Mouse (Mus musculus): ENCODE measurements at regions not wholly inside any gene's neighbourhood (a gene's known extent, or its start where the extent isn't known, plus 50 kb on each side); places are given as distances from the start of the nearest gene placed in this dataset.

GRCm38 (mm10) chr7:124591369-124591768 lies 608.7 kb downstream of the Hs3st4 start:
- Histone ChIP-seq H3K79me2 (ENCODE audit: control insufficient read depth, insufficient read depth) (no peaks in the 10 kb centered on the region), H3K79me3 (ENCODE audit: low read depth) (no peaks in the 10 kb centered on the region), H3K4me3 (ENCODE audit: insufficient read depth, poor library complexity, severe bottlenecking) (no peak overlapping the region), H3ac (ENCODE audit: control insufficient read depth, insufficient read length, low read depth) (no peak overlapping the region), H3K36me3 (ENCODE audit: control insufficient read depth, insufficient read depth) (no peaks in the 10 kb centered on the region), H3K27me3 (ENCODE audit: control insufficient read depth, insufficient read depth, insufficient read length) (no peaks in the 10 kb centered on the region)
- TF ChIP-seq MYOG (IDR thresholded peaks at IDR 0.05; ENCODE audit: control insufficient read depth, extremely low read depth, insufficient read length) (no peak), MYOD1 (IDR thresholded peaks at IDR 0.05; ENCODE audit: control insufficient read depth, insufficient read length, low read depth) (no peak), CEBPB (IDR thresholded peaks at IDR 0.05; ENCODE audit: low read depth) (no peak), CTCF (IDR thresholded peaks at IDR 0.05; ENCODE audit: control insufficient read depth, insufficient read depth, insufficient read length) (no peak), FOSL1 (IDR thresholded peaks at IDR 0.05; ENCODE audit: insufficient read depth, low read length, poor library complexity, severe bottlenecking) (no peak), MAX (IDR thresholded peaks at IDR 0.05) (no peak), USF1 (IDR thresholded peaks at IDR 0.05; ENCODE audit: low read depth) (no peak)

- no peaks in the 10 kb centered on the region for H3K79me3 ChIP-seq (ENCODE audit: low read depth)
- TF ChIP-seq MYOG (IDR thresholded peaks at IDR 0.05; ENCODE audit: control insufficient read depth, extremely low read depth, insufficient read length) (no peak), CEBPB (IDR thresholded peaks at IDR 0.05; ENCODE audit: low read depth) (no peak), FOSL1 (IDR thresholded peaks at IDR 0.05; ENCODE audit: insufficient read depth, low read length, poor library complexity, severe bottlenecking) (no peak), USF1 (IDR thresholded peaks at IDR 0.05; ENCODE audit: low read depth) (no peak), CTCF (IDR thresholded peaks at IDR 0.05; ENCODE audit: control insufficient read depth, insufficient read depth, insufficient read length) (no peak), MAX (IDR thresholded peaks at IDR 0.05) (no peak), MYOD1 (IDR thresholded peaks at IDR 0.05; ENCODE audit: control insufficient read depth, insufficient read length, low read depth) (no peak)
- no peaks in the 10 kb centered on the region for H3K27me3 ChIP-seq (ENCODE audit: control insufficient read depth, insufficient read depth, insufficient read length)
These were observed 610.8 kb downstream of the Hs3st4 start for GRCm38 (mm10) chr7:124593462-124593861.

GRCm38 (mm10) chr7:124600767-124601166 lies 618.1 kb downstream of the Hs3st4 start:
- H3K27me3 ChIP-seq (ENCODE audit: control insufficient read depth, insufficient read depth, insufficient read length), result no peaks in the 10 kb centered on the region
- H3K4me3 ChIP-seq (ENCODE audit: insufficient read depth, poor library complexity, severe bottlenecking), result no peak overlapping the region
- no peaks in the 10 kb centered on the region for H3K79me2 ChIP-seq (ENCODE audit: control insufficient read depth, insufficient read depth)
- H3K36me3 ChIP-seq (ENCODE audit: control insufficient read depth, insufficient read depth), result no peaks in the 10 kb centered on the region
- H3K79me3 ChIP-seq (ENCODE audit: low read depth), result no peaks in the 10 kb centered on the region
- TF ChIP-seq MAX (IDR thresholded peaks at IDR 0.05) (no peak), CEBPB (IDR thresholded peaks at IDR 0.05; ENCODE audit: low read depth) (no peak), MYOG (IDR thresholded peaks at IDR 0.05; ENCODE audit: control insufficient read depth, extremely low read depth, insufficient read length) (no peak), FOSL1 (IDR thresholded peaks at IDR 0.05; ENCODE audit: insufficient read depth, low read length, poor library complexity, severe bottlenecking) (no peak), USF1 (IDR thresholded peaks at IDR 0.05; ENCODE audit: low read depth) (no peak), MYOD1 (IDR thresholded peaks at IDR 0.05; ENCODE audit: control insufficient read depth, insufficient read length, low read depth) (no peak)
- no peak overlapping the region for H3ac ChIP-seq (ENCODE audit: control insufficient read depth, insufficient read length, low read depth)

More at GRCm38 (mm10) chr7:124593462-124593861, 610.8 kb downstream of the Hs3st4 start:
- Histone ChIP-seq H3K36me3 (ENCODE audit: control insufficient read depth, insufficient read depth) (no peaks in the 10 kb centered on the region), H3K4me3 (ENCODE audit: insufficient read depth, poor library complexity, severe bottlenecking) (no peak overlapping the region), H3K79me2 (ENCODE audit: control insufficient read depth, insufficient read depth) (no peaks in the 10 kb centered on the region), H3ac (ENCODE audit: control insufficient read depth, insufficient read length, low read depth) (no peak overlapping the region)

GRCm38 (mm10) chr7:124604581-124604980 lies 621.9 kb downstream of the Hs3st4 start:
- Histone ChIP-seq H3K4me3 (ENCODE audit: insufficient read depth, poor library complexity, severe bottlenecking) (no peak overlapping the region), H3K36me3 (ENCODE audit: control insufficient read depth, insufficient read depth) (no peaks in the 10 kb centered on the region), H3K79me3 (ENCODE audit: low read depth) (no peaks in the 10 kb centered on the region), H3K79me2 (ENCODE audit: control insufficient read depth, insufficient read depth) (no peaks in the 10 kb centered on the region), H3K27me3 (ENCODE audit: control insufficient read depth, insufficient read depth, insufficient read length) (no peaks in the 10 kb centered on the region), H3ac (ENCODE audit: control insufficient read depth, insufficient read length, low read depth) (no peak overlapping the region)
- TF ChIP-seq MAX (IDR thresholded peaks at IDR 0.05) (no peak), MYOG (IDR thresholded peaks at IDR 0.05; ENCODE audit: control insufficient read depth, extremely low read depth, insufficient read length) (no peak)

- Histone ChIP-seq H3K4me3 (ENCODE audit: insufficient read depth, poor library complexity, severe bottlenecking) (no peak overlapping the region), H3ac (ENCODE audit: control insufficient read depth, insufficient read length, low read depth) (no peak overlapping the region), H3K79me3 (ENCODE audit: low read depth) (no peaks in the 10 kb centered on the region), H3K79me2 (ENCODE audit: control insufficient read depth, insufficient read depth) (no peaks in the 10 kb centered on the region), H3K27me3 (ENCODE audit: control insufficient read depth, insufficient read depth, insufficient read length) (no peaks in the 10 kb centered on the region), H3K36me3 (ENCODE audit: control insufficient read depth, insufficient read depth) (no peaks in the 10 kb centered on the region)
- TF ChIP-seq MYOG (IDR thresholded peaks at IDR 0.05; ENCODE audit: control insufficient read depth, extremely low read depth, insufficient read length), result no peak
- TF ChIP-seq MAX (IDR thresholded peaks at IDR 0.05), result no peak
- TF ChIP-seq MYOD1 (IDR thresholded peaks at IDR 0.05; ENCODE audit: control insufficient read depth, insufficient read length, low read depth), result no peak
- TF ChIP-seq USF1 (IDR thresholded peaks at IDR 0.05; ENCODE audit: low read depth), result no peak
- no peak for TF ChIP-seq CEBPB (IDR thresholded peaks at IDR 0.05; ENCODE audit: low read depth)
- no peak for TF ChIP-seq FOSL1 (IDR thresholded peaks at IDR 0.05; ENCODE audit: insufficient read depth, low read length, poor library complexity, severe bottlenecking)
- no peak for TF ChIP-seq CTCF (IDR thresholded peaks at IDR 0.05; ENCODE audit: control insufficient read depth, insufficient read depth, insufficient read length)
These were observed 623.3 kb downstream of the Hs3st4 start for GRCm38 (mm10) chr7:124605978-124606377.

- H3K79me2 ChIP-seq (ENCODE audit: control insufficient read depth, insufficient read depth), result no peaks in the 10 kb centered on the region
- no peaks in the 10 kb centered on the region for H3K36me3 ChIP-seq (ENCODE audit: control insufficient read depth, insufficient read depth)
- H3K79me3 ChIP-seq (ENCODE audit: low read depth), result no peaks in the 10 kb centered on the region
- TF ChIP-seq MYOG (IDR thresholded peaks at IDR 0.05; ENCODE audit: control insufficient read depth, extremely low read depth, insufficient read length) (no peak), CTCF (IDR thresholded peaks at IDR 0.05; ENCODE audit: control insufficient read depth, insufficient read depth, insufficient read length) (no peak), CEBPB (IDR thresholded peaks at IDR 0.05; ENCODE audit: low read depth) (no peak), MYOD1 (IDR thresholded peaks at IDR 0.05; ENCODE audit: control insufficient read depth, insufficient read length, low read depth) (no peak)
- H3K4me3 ChIP-seq (ENCODE audit: insufficient read depth, poor library complexity, severe bottlenecking), result no peak overlapping the region
- H3ac ChIP-seq (ENCODE audit: control insufficient read depth, insufficient read length, low read depth), result no peak overlapping the region
- no peaks in the 10 kb centered on the region for H3K27me3 ChIP-seq (ENCODE audit: control insufficient read depth, insufficient read depth, insufficient read length)
These were observed 624.4 kb downstream of the Hs3st4 start for GRCm38 (mm10) chr7:124607061-124607460.

Measured in C2C12 (cell line).